Mouse (Mus musculus): Measurements from ENCODE around the gene Scarb2. TPM values are rescaled to one million over a fixed set of nuclear protein-coding genes. Genes with fewer than 3 reads are reported as not detected.

The Scarb2 gene
- polyA plus RNA-seq, 1 experiment from 2014 or later: 24.6 TPM

- no peak overlapping the region for H3K9ac ChIP-seq (replicated peaks)
- no peak overlapping the region for H3K27ac ChIP-seq (replicated peaks)
- H3K27me3 ChIP-seq: peaks cover 15% of the 10 kb centered on the region; the same call in 1 of the 2 replicates
- 85% methylated on average over 3 of the region's 3 CpGs for WGBS
- H3K4me2 ChIP-seq (replicated peaks): no peak overlapping the region
- H3K4me1 ChIP-seq: no peaks in the 10 kb centered on the region
- no peak for ATAC-seq (replicated peaks)
- no peak overlapping the region for H3K4me3 ChIP-seq
- H3K9me3 ChIP-seq: no peaks in the 10 kb centered on the region
- H3K36me3 ChIP-seq: no peaks in the 10 kb centered on the region
Observed at GRCm38 (mm10) chr5:92395764-92396163, 110.9 kb downstream of the Scarb2 start.

- 59% methylated on average over 10 of the region's 10 CpGs for WGBS
- no peak overlapping the region for H3K4me3 ChIP-seq
- no peaks in the 10 kb centered on the region for H3K36me3 ChIP-seq
- H3K9ac ChIP-seq (replicated peaks): no peak overlapping the region
- no peaks in the 10 kb centered on the region for H3K9me3 ChIP-seq
- no peak for ATAC-seq (replicated peaks)
- no peaks in the 10 kb centered on the region for H3K4me1 ChIP-seq
- H3K27ac ChIP-seq (replicated peaks): no peak overlapping the region
- peaks cover 15% of the 10 kb centered on the region; the same call in 1 of the 2 replicates for H3K27me3 ChIP-seq
- no peak overlapping the region for H3K4me2 ChIP-seq (replicated peaks)
Observed at GRCm38 (mm10) chr5:92393863-92394262, 112.8 kb downstream of the Scarb2 start.

GRCm38 (mm10) chr5:92392542-92392941 is 114.1 kb downstream of the Scarb2 start:
- no peak overlapping the region for H3K9ac ChIP-seq (replicated peaks)
- H3K27me3 ChIP-seq: peaks cover 15% of the 10 kb centered on the region; the same call in 1 of the 2 replicates
- peak overlapping the region; percentile 27 for H3K4me2 ChIP-seq (replicated peaks)
- H3K4me3 ChIP-seq: peak overlapping the region; percentile 7; the same call in 1 of the 2 replicates
- no peaks in the 10 kb centered on the region for H3K36me3 ChIP-seq
- no peaks in the 10 kb centered on the region for H3K4me1 ChIP-seq
- H3K27ac ChIP-seq (replicated peaks): no peak overlapping the region
- no peak for ATAC-seq (replicated peaks)
- H3K9me3 ChIP-seq: no peaks in the 10 kb centered on the region
- WGBS: 44% methylated on average over 18 of the region's 18 CpGs

Small RNAs within 50 kb of the gene (microRNA-seq; reads per million reads assigned to microRNA genes)
- not detected for gene Mir6415

Other genes with a start within 250 kb of the Scarb2 start
- gene Naaa, start 228.7 kb downstream of the Scarb2 start, polyA plus RNA-seq (2015; fragmentation: Nextera tagmentation; extraction: Ambion mirVana): 7.6 and 11.5 TPM in 2 replicates
- 31.1 and 32.3 TPM in 2 replicates for gene Sdad1, start 196.4 kb downstream of the Scarb2 start, polyA plus RNA-seq (2015; fragmentation: Nextera tagmentation; extraction: Ambion mirVana)
- gene Cxcl9, start 178.8 kb downstream of the Scarb2 start, polyA plus RNA-seq (2015; fragmentation: Nextera tagmentation; extraction: Ambion mirVana): not detected in 2 replicates
- 3.5 and 4.0 TPM in 2 replicates for gene Art3, start 175.0 kb downstream of the Scarb2 start, polyA plus RNA-seq (2015; fragmentation: Nextera tagmentation; extraction: Ambion mirVana)
- gene Cxcl10, start 157.9 kb downstream of the Scarb2 start, polyA plus RNA-seq (2015; fragmentation: Nextera tagmentation; extraction: Ambion mirVana): 0.20 TPM in 1 of 2 replicates, not detected in the other
- gene Nup54, start 71.6 kb downstream of the Scarb2 start, polyA plus RNA-seq (2015; fragmentation: Nextera tagmentation; extraction: Ambion mirVana): 55.7 and 60.0 TPM in 2 replicates
- 0.42 and 0.69 TPM in 2 replicates for gene Fam47e, start 48.2 kb upstream of the Scarb2 start, polyA plus RNA-seq (2015; fragmentation: Nextera tagmentation; extraction: Ambion mirVana)
- 3.4 TPM in 2 replicates for gene Stbd1, start 96.2 kb upstream of the Scarb2 start, polyA plus RNA-seq (2015; fragmentation: Nextera tagmentation; extraction: Ambion mirVana)
- gene Ccdc158, start 168.4 kb upstream of the Scarb2 start, polyA plus RNA-seq (2015; fragmentation: Nextera tagmentation; extraction: Ambion mirVana): 0.45 and 0.75 TPM in 2 replicates
- gene Shroom3, start 176.6 kb upstream of the Scarb2 start, polyA plus RNA-seq (2015; fragmentation: Nextera tagmentation; extraction: Ambion mirVana): 2.4 and 2.9 TPM in 2 replicates

All from forebrain, embryonic 15.5 days (tissue).